Mouse (Mus musculus) layer of hippocampus, postnatal 36 days (tissue): Measurements from ENCODE around the gene Rap1b. TPM values are rescaled to one million over a fixed set of nuclear protein-coding genes. Genes with fewer than 3 reads are reported as not detected.

Experiments used
- DNase-seq, 2 experiments: peaks; one replicate each; pipeline ENCODE4 v3.0.0; 2022
- total RNA-seq, 2 experiments: library from RNA; stranded (reverse); gene quantifications; 2 replicates each; pipeline ENCODE4 v1.2.3; 2021

Gene Rap1b
- total RNA-seq, 2 experiments from 2014 or later: 64.4 to 66.1 TPM

GRCm38 (mm10) chr10:117858241-117858640, 12.4 kb upstream of the Rap1b start:
- DNase-seq: no peak

- DNase-seq: no peak
Observed at GRCm38 (mm10) chr10:117856001-117856720, 10.3 kb upstream of the Rap1b start.

GRCm38 (mm10) chr10:117852648-117853192, 6.9 kb upstream of the Rap1b start:
- DNase-seq: no peak

- DNase-seq: no peak
Observed at GRCm38 (mm10) chr10:117848981-117849380, 3.1 kb upstream of the Rap1b start.

- DNase-seq: no peak
Observed at GRCm38 (mm10) chr10:117846796-117847195, 961 bp upstream of the Rap1b start.

GRCm38 (mm10) chr10:117846260-117846632, 411 bp upstream of the Rap1b start:
- no peak for DNase-seq

- DNase-seq: peak; percentile 40 to 49
Observed at GRCm38 (mm10) chr10:117844782-117845596, 846 bp downstream of the Rap1b start.

GRCm38 (mm10) chr10:117844279-117844678, 1.6 kb downstream of the Rap1b start:
- no peak for DNase-seq

- DNase-seq: no peak
Observed at GRCm38 (mm10) chr10:117843690-117844089, 2.1 kb downstream of the Rap1b start.

GRCm38 (mm10) chr10:117841765-117842164, 4.1 kb downstream of the Rap1b start:
- DNase-seq: no peak

- DNase-seq: no peak
Observed at GRCm38 (mm10) chr10:117840431-117840995, 5.3 kb downstream of the Rap1b start.

GRCm38 (mm10) chr10:117839737-117840136, 6.1 kb downstream of the Rap1b start:
- no peak for DNase-seq

- no peak for DNase-seq
Observed at GRCm38 (mm10) chr10:117838924-117839323, 6.9 kb downstream of the Rap1b start.

GRCm38 (mm10) chr10:117836354-117836753, 9.5 kb downstream of the Rap1b start:
- DNase-seq: no peak

- no peak for DNase-seq
Observed at GRCm38 (mm10) chr10:117835453-117835852, 10.4 kb downstream of the Rap1b start.

- no peak for DNase-seq
Observed at GRCm38 (mm10) chr10:117830797-117831196, 15.0 kb downstream of the Rap1b start.

- DNase-seq: no peak
Observed at GRCm38 (mm10) chr10:117829472-117830155, 16.2 kb downstream of the Rap1b start.

GRCm38 (mm10) chr10:117829022-117829421, 16.8 kb downstream of the Rap1b start:
- no peak for DNase-seq

- DNase-seq: no peak
Observed at GRCm38 (mm10) chr10:117828536-117828935, 17.3 kb downstream of the Rap1b start.

GRCm38 (mm10) chr10:117824647-117825046, 21.2 kb downstream of the Rap1b start:
- no peak for DNase-seq

GRCm38 (mm10) chr10:117824139-117824538, 21.7 kb downstream of the Rap1b start:
- DNase-seq: no peak

GRCm38 (mm10) chr10:117823321-117823720, 22.5 kb downstream of the Rap1b start:
- no peak for DNase-seq

GRCm38 (mm10) chr10:117818600-117818999, 27.2 kb downstream of the Rap1b start:
- no peak for DNase-seq
